Mouse (Mus musculus) kidney, postnatal 0 days (tissue): ENCODE results near the gene Kcnh6. TPM values are rescaled to one million over a fixed set of nuclear protein-coding genes. Genes with fewer than 3 reads are reported as not detected.

Experiments used
- ATAC-seq: fragments of 200-750 bp; cut with Nextera tagmentation; replicated peaks from 2 replicates; pipeline ENCODE4 v1.8.0; 2017; ENCODE audit warnings: low read depth, moderate number of reproducible peaks, moderate TSS enrichment, moderate library complexity; ENCODE audit not compliant: low FRiP score
- DNase-seq: peaks from one replicate; pipeline ENCODE4 v3.0.0-alpha.2; 2016; ENCODE audit warnings: low spot score
- H3K27ac ChIP-seq: fragments of 300-500 bp; sonication (generic); 2 replicates; pipeline ENCODE4 v1.5.1; 2014; ENCODE audit warnings: mild to moderate bottlenecking
- H3K27me3 ChIP-seq: fragments of 300-500 bp; sonication (generic); 2 replicates; pipeline ENCODE4 v1.6.1; 2014; ENCODE audit warnings: low read length, mixed read lengths; ENCODE audit not compliant: insufficient read depth
- H3K36me3 ChIP-seq: fragments of 300-500 bp; sonication (generic); 2 replicates; pipeline ENCODE4 v1.6.1; 2014; ENCODE audit warnings: low read length, mixed read lengths; ENCODE audit not compliant: insufficient read depth
- H3K4me1 ChIP-seq: fragments of 300-500 bp; sonication (generic); replicated peaks from 2 replicates; pipeline ENCODE4 v1.6.1; 2014; ENCODE audit warnings: antibody characterized with exemption, low read length, mixed read lengths; ENCODE audit not compliant: insufficient read depth
- H3K4me2 ChIP-seq: fragments of 300-500 bp; sonication (generic); 2 replicates; pipeline ENCODE4 v1.6.1; 2014; ENCODE audit warnings: mild to moderate bottlenecking, low read length, moderate library complexity, mixed read lengths
- H3K4me3 ChIP-seq: fragments of 300-500 bp; sonication (generic); replicated peaks from 2 replicates; pipeline ENCODE4 v1.5.1; 2014; ENCODE audit warnings: low read depth, low read length
- H3K9ac ChIP-seq: fragments of 300-500 bp; sonication (generic); 2 replicates; pipeline ENCODE4 v1.6.1; 2014; ENCODE audit warnings: low read depth, low read length
- H3K9me3 ChIP-seq: fragments of 300-500 bp; sonication (generic); replicated peaks from 2 replicates; pipeline ENCODE4 v1.6.1; 2016; ENCODE audit warnings: low read length, inconsistent platforms, mixed read lengths
- CTCF ChIP-seq: IDR thresholded peaks from 2 replicates; pipeline ENCODE4 v1.5.1; 2016; ENCODE audit warnings: antibody characterized with exemption, low read depth, mild to moderate bottlenecking, moderate library complexity
- WGBS: fragments of 180-500 bp; shearing (Covaris S2); extraction: QIAGEN DNeasy Blood & Tissue Kit; methylation state at CpG from one replicate; pipeline ENCODE4 v1.1.7; 2014; 5-methylcytosine and 5-hydroxymethylcytosine counted together
- polyA plus RNA-seq: library from polyadenylated mRNA; unstranded; fragments of >200 nt; fragmentation: Nextera tagmentation; extraction: Ambion mirVana; gene quantifications from 2 replicates; pipeline ENCODE4 v1.2.1, GENCODE M21; 2015

Kcnh6 gene
- polyA plus RNA-seq = 0.05 and 0.10 TPM in 2 replicates

GRCm38 (mm10) chr11:106007821-106008220, at the start of gene Kcnh6:
Gene Kcnh6 (plus strand): TSS chr11:106008124.
- H3K36me3 ChIP-seq = no peaks in the 10 kb centered on the region
- no peak within 1 kb of the TSS for H3K27ac ChIP-seq
- no peak within 1 kb of the TSS; the same call in 1 of the 2 replicates for H3K4me3 ChIP-seq
- no peak within 1 kb of the TSS for H3K9ac ChIP-seq
- no peak for TF ChIP-seq CTCF
- H3K4me1 ChIP-seq = no peaks in the 10 kb centered on the region
- H3K4me2 ChIP-seq = peak within 1 kb of the TSS; percentile 54
- peak; percentile 86 for DNase-seq
- 0 out of 2 replicates have a peak, but pooled peaks have one; percentile 40 for ATAC-seq
- under 1% methylated on average over 25 of the region's 25 CpGs for WGBS
- no peaks in the 10 kb centered on the region for H3K27me3 ChIP-seq
- no peaks in the 10 kb centered on the region for H3K9me3 ChIP-seq

- no peak for TF ChIP-seq CTCF
- no peak overlapping the region for H3K27ac ChIP-seq
- WGBS = 53% methylated on average over 1 of the region's 1 CpGs
- no peak for ATAC-seq
- H3K9ac ChIP-seq = no peak overlapping the region
- H3K9me3 ChIP-seq = no peaks in the 10 kb centered on the region
- DNase-seq = no peak
- H3K36me3 ChIP-seq = no peaks in the 10 kb centered on the region
- no peaks in the 10 kb centered on the region for H3K27me3 ChIP-seq
- no peak overlapping the region for H3K4me2 ChIP-seq
- H3K4me3 ChIP-seq = no peak overlapping the region
- H3K4me1 ChIP-seq = no peaks in the 10 kb centered on the region
Observed at GRCm38 (mm10) chr11:105958566-105958965, 49.4 kb upstream of the Kcnh6 start.

DNA sequence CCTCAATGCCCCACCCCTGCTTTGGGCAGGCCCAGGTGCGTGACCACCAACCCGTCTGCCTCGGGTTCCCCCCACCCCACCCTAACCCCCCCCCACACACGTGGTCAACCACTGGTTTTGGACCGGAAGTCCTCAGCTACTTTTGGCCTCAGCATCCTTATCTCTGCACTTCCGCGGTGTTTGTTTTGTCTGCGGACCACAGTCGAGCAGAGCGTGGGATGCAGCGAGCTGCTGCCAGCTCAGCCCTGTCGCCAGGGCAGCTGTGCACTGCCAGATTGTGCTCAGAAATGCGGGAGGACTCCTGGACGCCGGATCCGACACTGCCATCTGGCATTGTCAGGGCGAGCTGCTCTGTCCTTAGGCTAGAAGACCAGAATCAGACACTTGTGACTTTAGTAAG, 48.6 kb upstream of the Kcnh6 start:
- WGBS = 40% methylated on average over 17 of the region's 17 CpGs
- Histone ChIP-seq H3K4me1 (no peaks in the 10 kb centered on the region), H3K4me3 (no peak overlapping the region), H3K27ac (no peak overlapping the region), H3K27me3 (no peaks in the 10 kb centered on the region), H3K36me3 (no peaks in the 10 kb centered on the region), H3K9ac (no peak overlapping the region), H3K9me3 (no peaks in the 10 kb centered on the region), H3K4me2 (no peak overlapping the region)
- no peak for TF ChIP-seq CTCF
- no peak for ATAC-seq
- DNase-seq = no peak

DNA sequence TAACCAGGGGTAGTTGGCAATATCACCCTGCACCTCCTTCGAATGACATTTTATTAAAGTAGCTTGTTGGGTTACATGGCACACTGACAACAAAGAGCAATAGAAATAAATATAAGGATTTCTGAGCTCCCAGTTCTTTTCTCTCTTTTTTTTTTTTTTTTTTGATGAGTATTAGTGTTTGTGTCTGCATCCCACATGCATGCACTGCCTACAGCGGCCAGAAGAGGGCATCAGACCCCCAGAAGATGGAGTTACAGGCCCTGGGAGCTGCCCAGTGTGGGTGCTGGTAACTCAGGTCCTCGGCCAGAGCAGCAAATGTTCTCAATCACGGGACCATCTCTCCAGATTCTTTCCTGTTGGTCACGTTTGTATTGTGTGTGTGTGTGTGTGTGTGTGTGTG, 43.2 kb upstream of the Kcnh6 start:
- Histone ChIP-seq H3K4me1 (peaks cover 7% of the 10 kb centered on the region; the same call in 1 of the 2 replicates), H3K9me3 (no peaks in the 10 kb centered on the region), H3K4me3 (no peak overlapping the region), H3K36me3 (no peaks in the 10 kb centered on the region), H3K4me2 (no peak overlapping the region), H3K9ac (no peak overlapping the region), H3K27me3 (0 out of 2 replicates have a peak, but pooled peaks cover 11% of the 10 kb centered on the region), H3K27ac (no peak overlapping the region)
- ATAC-seq (no peak), DNase-seq (no peak)
- peak; percentile 38 for TF ChIP-seq CTCF
- 68% methylated on average over 5 of the region's 5 CpGs for WGBS

GRCm38 (mm10) chr11:105966288-105966687, 41.6 kb upstream of the Kcnh6 start:
- ATAC-seq (no peak), DNase-seq (no peak)
- no peak overlapping the region for H3K27ac ChIP-seq
- H3K9ac ChIP-seq = no peak overlapping the region
- no peaks in the 10 kb centered on the region for H3K9me3 ChIP-seq
- no peak overlapping the region for H3K4me2 ChIP-seq
- 0 out of 2 replicates have a peak, but pooled peaks cover 11% of the 10 kb centered on the region for H3K27me3 ChIP-seq
- H3K4me1 ChIP-seq = peaks cover 7% of the 10 kb centered on the region; the same call in 1 of the 2 replicates
- TF ChIP-seq CTCF = no peak
- no peaks in the 10 kb centered on the region for H3K36me3 ChIP-seq
- no peak overlapping the region for H3K4me3 ChIP-seq
- WGBS = 82% methylated on average over 4 of the region's 4 CpGs

GRCm38 (mm10) chr11:105967741-105968574, 40.0 kb upstream of the Kcnh6 start, which contains the start of gene Ace:
Gene Ace (plus strand): TSS chr11:105967945.
- H3K9me3 ChIP-seq = no peaks in the 10 kb centered on the region
- DNase-seq = peak; percentile 12
- peak within 1 kb of the TSS; percentile 38 for H3K4me3 ChIP-seq
- H3K27ac ChIP-seq = peak within 1 kb of the TSS; percentile 25; the same call in 1 of the 2 replicates
- no peak for TF ChIP-seq CTCF
- peak within 1 kb of the TSS; percentile 89 for H3K4me2 ChIP-seq
- peak; percentile 47 for ATAC-seq
- no peaks in the 10 kb centered on the region for H3K36me3 ChIP-seq
- H3K27me3 ChIP-seq = 0 out of 2 replicates have a peak, but pooled peaks cover 11% of the 10 kb centered on the region
- WGBS = under 1% methylated on average over 60 of the region's 76 CpGs
- peaks cover 7% of the 10 kb centered on the region; the same call in 1 of the 2 replicates for H3K4me1 ChIP-seq
- H3K9ac ChIP-seq = peak within 1 kb of the TSS; percentile 45
